In the genomic region with DNA sequence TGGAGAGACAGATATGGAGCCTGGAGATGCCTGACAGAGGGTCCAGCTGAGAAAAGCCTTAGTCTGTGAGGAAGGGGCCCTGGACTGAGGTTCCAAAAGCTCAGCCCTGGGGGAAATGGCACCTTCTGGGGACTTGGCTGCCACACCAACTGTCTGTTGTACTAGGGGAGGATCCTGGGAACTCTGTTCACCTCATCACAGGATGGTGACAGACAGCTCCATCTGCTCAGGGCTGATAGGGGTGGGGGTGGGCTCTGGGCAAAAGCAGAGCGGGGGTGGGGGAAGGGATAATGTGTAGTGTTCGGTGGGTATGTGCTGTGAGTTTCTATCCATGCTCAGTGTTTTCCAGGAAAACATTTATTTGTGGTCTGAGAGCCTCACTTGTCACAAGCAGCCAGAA, we compare ENCODE assay signal across 18 mouse cellular contexts. TPM values are rescaled to one million over a fixed set of nuclear protein-coding genes. Genes with fewer than 3 reads are reported as not detected.
DNase-seq lines count a peak whose midpoint lies in the region; ATAC-seq lines count a peak whose summit lies in the region.
"Had no signal": no experiment of that assay in that cellular context is flagged by ENCODE, and none has a peak within 500 bp of the region (broad histone marks: within the 10 kb centered on the region; RNA-seq: fewer than 3 reads in every experiment).

No protein-coding gene starts in this region.

- H3K4me3 ChIP-seq in hindbrain, embryonic 10.5 days: no peak overlapping the region
- H3K4me3 ChIP-seq in liver, embryonic 15.5 days (replicated peaks): no peak overlapping the region

- H3K4me1 ChIP-seq in hindbrain, embryonic 10.5 days (replicated peaks): peaks cover 50% of the 10 kb centered on the region
- peaks cover 25% of the 10 kb centered on the region for H3K4me1 ChIP-seq in liver, embryonic 15.5 days (replicated peaks)

- H3K9ac ChIP-seq in liver, embryonic 15.5 days: no peak overlapping the region

- H3K27me3 ChIP-seq in hindbrain, embryonic 10.5 days (ENCODE audit: insufficient read depth, poor library complexity, severe bottlenecking): no peaks in the 10 kb centered on the region
- H3K27me3 ChIP-seq in liver, embryonic 15.5 days: no peaks in the 10 kb centered on the region; the same call in 1 of the 2 replicates

- no peak overlapping the region for H3K4me2 ChIP-seq in liver, embryonic 15.5 days

- H3K36me3 ChIP-seq in hindbrain, embryonic 10.5 days: no peaks in the 10 kb centered on the region
- H3K36me3 ChIP-seq in liver, embryonic 15.5 days (replicated peaks): no peaks in the 10 kb centered on the region

- DNase-seq in layer of hippocampus, postnatal 14 days (ENCODE audit: low spot score in 2 of 2): peak; percentile 43 to 61
- DNase-seq in layer of hippocampus, postnatal 36 days: no peak
- DNase-seq in c-Kit-positive CD71-positive TER-119-negative erythroid progenitor cells, embryonic 14.5 days (ENCODE audit: low read depth): peak; percentile 48
- peak; percentile 20 for DNase-seq in hindbrain, embryonic 10.5 days (ENCODE audit: low spot score)
- DNase-seq in kidney, postnatal 36 days: no peak
- DNase-seq in embryo, embryonic 10 days (ENCODE audit: low spot score): no peak
- no peak for DNase-seq in frontal cortex, postnatal 25 days (ENCODE audit: low spot score in 2 of 2)
- DNase-seq: adrenal gland, adult 2 months; B cell, adult 2 months; cerebellum, adult 18-20 months; heart, postnatal 10 days; kidney, adult 11 months; layer of hippocampus, adult 9-11 months; lung, adult 18-20 months had no signal

- 73% methylated on average over 2 of the region's 2 CpGs for WGBS in hindbrain, embryonic 10.5 days
- WGBS in liver, embryonic 15.5 days (ENCODE audit: insufficient replicate concordance): 16% methylated on average over 2 of the region's 2 CpGs

- ATAC-seq in liver, embryonic 15.5 days (ENCODE audit: insufficient read depth): peak; percentile 61

- peak overlapping the region; percentile 60 for H3K27ac ChIP-seq in hindbrain, embryonic 10.5 days
- H3K27ac ChIP-seq in liver, embryonic 15.5 days (replicated peaks): no peak overlapping the region

- no peaks in the 10 kb centered on the region for H3K9me3 ChIP-seq in hindbrain, embryonic 10.5 days
- no peaks in the 10 kb centered on the region for H3K9me3 ChIP-seq in liver, embryonic 15.5 days (replicated peaks)

RNA-seq across cellular contexts. Expression of a gene that starts 28.2 kb away (rescaled TPM):
- 100 to 1,000 TPM in 1 of 2 experiments, 10 to 100 TPM in 1; 98.6 to 105 TPM for total RNA-seq in layer of hippocampus, postnatal 14 days (2021)
- total RNA-seq in layer of hippocampus, postnatal 36 days (2021): 10 to 100 TPM; 34.5 to 36.2 TPM
- 6.6 and 15.5 TPM in 2 replicates for polyA plus RNA-seq in hindbrain, embryonic 10.5 days (2016; fragmentation: Nextera tagmentation; extraction: Ambion mirVana)
- polyA plus RNA-seq in liver, embryonic 15.5 days (2015; fragmentation: Nextera tagmentation; extraction: Ambion mirVana): 1.1 and 1.5 TPM in 2 replicates

RNA-seq across cellular contexts. Expression of a gene that starts 50.4 kb away (rescaled TPM):
- 1 to 10 TPM in 1 of 2 experiments, under 1 TPM in 1; 0.97 to 2.1 TPM for total RNA-seq in layer of hippocampus, postnatal 14 days (2021)
- 1 to 10 TPM; 1.0 to 1.2 TPM for total RNA-seq in layer of hippocampus, postnatal 36 days (2021)
- polyA plus RNA-seq in hindbrain, embryonic 10.5 days (2016; fragmentation: Nextera tagmentation; extraction: Ambion mirVana): 0.07 and 0.47 TPM in 2 replicates
- 0.36 and 0.52 TPM in 2 replicates for polyA plus RNA-seq in liver, embryonic 15.5 days (2015; fragmentation: Nextera tagmentation; extraction: Ambion mirVana)

RNA-seq across cellular contexts. Expression of a gene that starts 52.4 kb away (rescaled TPM):
- not detected for total RNA-seq in layer of hippocampus, postnatal 14 days (2021)
- not detected for total RNA-seq in layer of hippocampus, postnatal 36 days (2021)
- not detected in 2 replicates for polyA plus RNA-seq in hindbrain, embryonic 10.5 days (2016; fragmentation: Nextera tagmentation; extraction: Ambion mirVana)
- polyA plus RNA-seq in liver, embryonic 15.5 days (2015; fragmentation: Nextera tagmentation; extraction: Ambion mirVana): not detected in 2 replicates
- total RNA-seq: adrenal gland, adult 2 months; gastrocnemius, postnatal 4 days; heart, postnatal 10 days; monocyte, adult 5-6 weeks had no signal
- polyA plus RNA-seq: adrenal gland, adult 2 months; thymus, postnatal 0 days had no signal

Comparison
In these comparisons a context has a peak if more than half of its experiments do, and no peak if none do; other contexts are left out.
1. DNase-seq: peak in layer of hippocampus, postnatal 14 days (2 of 2), c-Kit-positive CD71-positive TER-119-negative erythroid progenitor cells, embryonic 14.5 days (single experiment) and hindbrain, embryonic 10.5 days (single experiment); none in layer of hippocampus, postnatal 36 days (0 of 2), kidney, postnatal 36 days (0 of 2), embryo, embryonic 10 days (single experiment) and frontal cortex, postnatal 25 days (0 of 2).